Mouse (Mus musculus) bone marrow, adult 2 months (tissue): ENCODE measurements around the gene Lrba. TPM values are rescaled to one million over a fixed set of nuclear protein-coding genes. Genes with fewer than 3 reads are reported as not detected.

Source experiments
- H3K27ac ChIP-seq: fragments of 200-500 bp; 2 replicates; pipeline ENCODE4 v1.5.1; 2012; ENCODE audit warnings: low read depth, mild to moderate bottlenecking, control low read depth, inconsistent platforms, low read length; ENCODE audit not compliant: control insufficient read depth, poor library complexity, insufficient read depth
- H3K4me1 ChIP-seq: fragments of 200-500 bp; 2 replicates; pipeline ENCODE4 v1.6.1; 2011; ENCODE audit warnings: low read length; ENCODE audit not compliant: control insufficient read depth, insufficient read depth
- H3K4me3 ChIP-seq: fragments of 200-500 bp; replicated peaks from 2 replicates; pipeline ENCODE3; 2011; ENCODE audit warnings: mild to moderate bottlenecking, low read depth, low read length, control low read depth; ENCODE audit not compliant: control insufficient read depth
- CTCF ChIP-seq: fragments of 200-500 bp; IDR thresholded peaks from 2 replicates; pipeline ENCODE4 v1.5.1; 2011; ENCODE audit warnings: low read length, control low read depth; ENCODE audit not compliant: control insufficient read depth, insufficient read depth
- POLR2A ChIP-seq: fragments of 200-500 bp; IDR thresholded peaks from 2 replicates; pipeline ENCODE4 v1.6.1; 2011; ENCODE audit warnings: low read depth, mild to moderate bottlenecking, control low read depth, low read length, borderline replicate concordance; ENCODE audit not compliant: control insufficient read depth
- WGBS: fragments of 180-500 bp; shearing (Covaris S2); methylation state at CpG from one replicate; pipeline ENCODE4 v1.1.7; 2018; 5-methylcytosine and 5-hydroxymethylcytosine counted together
- polyA plus RNA-seq: library from polyadenylated mRNA; stranded (reverse); fragments of >200 nt; gene quantifications from 2 replicates; pipeline ENCODE4 v1.2.4, GENCODE M21; 2011; ENCODE audit warnings: low replicate concordance; ENCODE audit not compliant: missing spikeins, insufficient read depth, insufficient read length

The Lrba gene
- polyA plus RNA-seq, 1 experiment: 12.3 TPM

GRCm38 (mm10) chr3:86820344-86820743, 595.9 kb downstream of the Lrba start:
- 87% methylated on average over 10 of the region's 10 CpGs for WGBS

GRCm38 (mm10) chr3:86821383-86821782, 596.9 kb downstream of the Lrba start:
- WGBS: 70% methylated on average over 3 of the region's 3 CpGs
- Histone ChIP-seq H3K27ac (no peak overlapping the region), H3K4me3 (no peak overlapping the region), H3K4me1 (no peaks in the 10 kb centered on the region; the same call in 1 of the 2 replicates)
- TF ChIP-seq CTCF (no peak), POLR2A (no peak)

More at GRCm38 (mm10) chr3:86820344-86820743, 595.9 kb downstream of the Lrba start:
- Histone ChIP-seq H3K4me3 (no peak overlapping the region), H3K4me1 (no peaks in the 10 kb centered on the region; the same call in 1 of the 2 replicates), H3K27ac (no peak overlapping the region)
- TF ChIP-seq POLR2A: no peak
- no peak for TF ChIP-seq CTCF

DNA sequence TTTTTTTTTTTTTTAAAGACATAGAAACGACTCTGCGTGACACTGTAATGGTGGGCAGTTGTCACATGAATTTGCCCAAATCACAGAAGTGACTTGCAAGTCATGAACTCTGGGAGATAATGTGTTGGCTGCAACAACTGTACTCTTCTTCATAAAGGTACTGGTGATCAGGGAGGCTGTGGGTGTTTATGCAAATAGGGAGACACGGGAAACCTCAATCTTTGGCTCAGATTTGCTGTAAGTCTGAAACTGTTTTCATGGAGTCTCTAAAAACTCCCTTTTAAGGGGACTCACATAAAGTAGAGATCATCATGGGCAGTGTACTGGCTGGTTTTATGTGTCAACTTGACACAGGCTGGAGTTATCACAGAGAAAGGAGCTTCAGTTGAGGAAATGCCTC, 603.0 kb downstream of the Lrba start:
- 79% methylated on average over 3 of the region's 3 CpGs for WGBS
- H3K27ac ChIP-seq: no peak overlapping the region
- H3K4me3 ChIP-seq: no peak overlapping the region
- no peaks in the 10 kb centered on the region; the same call in 1 of the 2 replicates for H3K4me1 ChIP-seq
- TF ChIP-seq POLR2A (no peak), CTCF (no peak)

- TF ChIP-seq CTCF: no peak
- TF ChIP-seq POLR2A: no peak
- 85% methylated on average over 8 of the region's 8 CpGs for WGBS
- H3K27ac ChIP-seq: no peak overlapping the region
- H3K4me3 ChIP-seq: no peak overlapping the region
- no peaks in the 10 kb centered on the region for H3K4me1 ChIP-seq
Observed at GRCm38 (mm10) chr3:86832115-86832514, 607.6 kb downstream of the Lrba start.

Other genes with a start within 250 kb of the Lrba start
- gene Prss48, start 222.2 kb upstream of the Lrba start, polyA plus RNA-seq: not detected in 2 replicates
- 1,120 and 1,318 TPM in 2 replicates for gene Rps3a1, start 82.0 kb upstream of the Lrba start, polyA plus RNA-seq